Mouse (Mus musculus) C2C12 (cell line): Measurements from ENCODE around the gene Gm39566.

ENCODE experiments used
- CEBPB ChIP-seq: IDR thresholded peaks from one replicate; pipeline ENCODE4 v1.6.1; 2011; ENCODE audit warnings: low read depth, mild to moderate bottlenecking, control low read depth, moderate library complexity
- CTCF ChIP-seq: IDR thresholded peaks from one replicate; pipeline ENCODE4 v1.5.1; 2011; ENCODE audit not compliant: control insufficient read depth, insufficient read depth, insufficient read length
- MAX ChIP-seq: IDR thresholded peaks from one replicate; pipeline ENCODE4 v1.6.1; 2011; ENCODE audit warnings: mild to moderate bottlenecking, control low read depth
- MYOD1 ChIP-seq: IDR thresholded peaks from one replicate; pipeline ENCODE4 v1.6.1; 2011; ENCODE audit warnings: low read depth; ENCODE audit not compliant: control insufficient read depth, insufficient read length
- MYOG ChIP-seq: IDR thresholded peaks from one replicate; pipeline ENCODE4 v1.6.1; 2011; ENCODE audit not compliant: control insufficient read depth, insufficient read length; ENCODE audit errors: extremely low read depth
- USF1 ChIP-seq: IDR thresholded peaks from one replicate; pipeline ENCODE4 v1.6.1; 2011; ENCODE audit warnings: low read depth, mild to moderate bottlenecking, control low read depth, moderate library complexity

DNA sequence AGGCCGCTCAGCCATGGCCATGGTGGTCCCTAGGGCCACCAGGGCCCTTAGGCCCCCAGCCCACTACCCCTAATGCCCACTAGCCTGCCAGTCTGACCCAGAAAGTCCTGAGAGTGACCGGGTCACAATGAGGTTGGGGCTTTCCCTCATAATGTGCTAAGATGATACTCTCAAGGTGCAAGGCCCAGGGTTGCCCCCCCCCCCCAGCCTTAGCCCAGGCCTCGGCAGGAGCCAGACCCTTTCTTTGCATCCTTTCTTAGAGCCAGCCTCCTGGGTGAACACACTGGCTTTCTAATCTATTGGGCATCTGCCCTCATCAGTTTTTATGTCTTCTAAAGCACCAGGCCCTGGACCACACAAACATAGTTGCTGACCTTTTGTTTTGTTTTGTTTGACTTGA lies 7.0 kb upstream of the Gm39566 start, which contains the start of gene Spem1:
- no peak for TF ChIP-seq CTCF
- TF ChIP-seq USF1: no peak
- no peak for TF ChIP-seq CEBPB
- TF ChIP-seq MYOD1: no peak
- no peak for TF ChIP-seq MAX
- no peak for TF ChIP-seq MYOG
